Mouse (Mus musculus): ENCODE results near the gene Cdc42ep3. TPM values are rescaled to one million over a fixed set of nuclear protein-coding genes. Genes with fewer than 3 reads are reported as not detected.
A peak's percentile ranks its signal among the peaks of the same experiment; 100 is the strongest.

The Cdc42ep3 gene
- total RNA-seq (2021), result 10 to 100 TPM; 14.7 to 15.4 TPM
- long read RNA-seq, experiment 1, transcript Cdc42ep3-201 (2 exons, 2,265 nt), result major isoform, 26 of 29 reads
- long read RNA-seq, experiment 1, partial matches to known transcripts, result 0 of 29 reads
- long read RNA-seq, experiment 1, other reads (novel, unspliced or antisense), result 3 of 29 reads
- long read RNA-seq, experiment 2, transcript Cdc42ep3-201 (2 exons, 2,265 nt), result major isoform, 10 of 10 reads
- long read RNA-seq, experiment 2, partial matches to known transcripts, result 0 of 10 reads
- long read RNA-seq, experiment 2, other reads (novel, unspliced or antisense), result 0 of 10 reads

GRCm38 (mm10) chr17:79354444-79355270 lies at the start of gene Cdc42ep3:
Gene Cdc42ep3 (minus strand): TSS chr17:79355091.
- H3K27ac ChIP-seq, result peak within 1 kb of the TSS; percentile 94
- no peak; the same call in 1 of the 2 replicates for TF ChIP-seq CTCF (IDR thresholded peaks at IDR 0.05)
- intact Hi-C loops (cut with DNase I), result loop anchor here (2.0 to 10.0 kb wide), 5 partner anchors 67 to 850 kb away; partner anchors contain the start of genes Srsf7 and Ttc39d
- DNase-seq (ENCODE audit: extremely low spot score in 1 of 2, low spot score in 2 of 2), result peak; percentile 75 to 77
- peak within 1 kb of the TSS; percentile 83 for H3K4me3 ChIP-seq

- no peak overlapping the region for H3K27ac ChIP-seq
- no peak overlapping the region for H3K4me3 ChIP-seq
- intact Hi-C loops (cut with DNase I), result no loop called here
- no peak for DNase-seq (ENCODE audit: extremely low spot score in 1 of 2, low spot score in 2 of 2)
- TF ChIP-seq CTCF (IDR thresholded peaks at IDR 0.05), result no peak
These were observed 45.5 kb upstream of the Cdc42ep3 start for GRCm38 (mm10) chr17:79400356-79400755.

GRCm38 (mm10) chr17:79398416-79398815 lies 43.5 kb upstream of the Cdc42ep3 start:
- no peak for DNase-seq (ENCODE audit: extremely low spot score in 1 of 2, low spot score in 2 of 2)
- Histone ChIP-seq H3K27ac (no peak overlapping the region), H3K4me3 (no peak overlapping the region)
- TF ChIP-seq CTCF (IDR thresholded peaks at IDR 0.05), result no peak
- intact Hi-C loops (cut with DNase I), result no loop called here

- DNase-seq (ENCODE audit: extremely low spot score in 1 of 2, low spot score in 2 of 2), result no peak
- intact Hi-C loops (cut with DNase I), result no loop called here
- TF ChIP-seq CTCF (IDR thresholded peaks at IDR 0.05), result no peak
- H3K4me3 ChIP-seq, result no peak overlapping the region
- no peak overlapping the region for H3K27ac ChIP-seq
These were observed 39.9 kb upstream of the Cdc42ep3 start for GRCm38 (mm10) chr17:79394799-79395198.

- Histone ChIP-seq H3K27ac (no peak overlapping the region), H3K4me3 (no peak overlapping the region)
- intact Hi-C loops (cut with DNase I), result no loop called here
- TF ChIP-seq CTCF (IDR thresholded peaks at IDR 0.05), result no peak
- DNase-seq (ENCODE audit: extremely low spot score in 1 of 2, low spot score in 2 of 2), result no peak
These were observed 39.0 kb upstream of the Cdc42ep3 start for GRCm38 (mm10) chr17:79393886-79394285.

GRCm38 (mm10) chr17:79387465-79388066 lies 32.7 kb upstream of the Cdc42ep3 start:
- DNase-seq (ENCODE audit: extremely low spot score in 1 of 2, low spot score in 2 of 2), result no peak
- TF ChIP-seq CTCF (IDR thresholded peaks at IDR 0.05), result no peak
- intact Hi-C loops (cut with DNase I), result no loop called here
- no peak overlapping the region for H3K27ac ChIP-seq
- H3K4me3 ChIP-seq, result no peak overlapping the region

- H3K4me3 ChIP-seq, result no peak overlapping the region
- H3K27ac ChIP-seq, result no peak overlapping the region
- no peak for DNase-seq (ENCODE audit: extremely low spot score in 1 of 2, low spot score in 2 of 2)
- no peak for TF ChIP-seq CTCF (IDR thresholded peaks at IDR 0.05)
- intact Hi-C loops (cut with DNase I), result no loop called here
These were observed 26.6 kb upstream of the Cdc42ep3 start for GRCm38 (mm10) chr17:79381485-79381884.

- intact Hi-C loops (cut with DNase I), result no loop called here
- DNase-seq (ENCODE audit: extremely low spot score in 1 of 2, low spot score in 2 of 2), result no peak
- Histone ChIP-seq H3K27ac (no peak overlapping the region), H3K4me3 (no peak overlapping the region)
- no peak for TF ChIP-seq CTCF (IDR thresholded peaks at IDR 0.05)
These were observed 24.3 kb upstream of the Cdc42ep3 start for GRCm38 (mm10) chr17:79379191-79379590.

- Histone ChIP-seq H3K27ac (no peak overlapping the region), H3K4me3 (no peak overlapping the region)
- no peak for DNase-seq (ENCODE audit: extremely low spot score in 1 of 2, low spot score in 2 of 2)
- TF ChIP-seq CTCF (IDR thresholded peaks at IDR 0.05), result no peak
- intact Hi-C loops (cut with DNase I), result no loop called here
These were observed 21.7 kb upstream of the Cdc42ep3 start for GRCm38 (mm10) chr17:79376434-79377210.

GRCm38 (mm10) chr17:79372973-79373372 lies 18.1 kb upstream of the Cdc42ep3 start:
- intact Hi-C loops (cut with DNase I), result no loop called here
- Histone ChIP-seq H3K27ac (no peak overlapping the region), H3K4me3 (no peak overlapping the region)
- DNase-seq (ENCODE audit: extremely low spot score in 1 of 2, low spot score in 2 of 2), result no peak
- TF ChIP-seq CTCF (IDR thresholded peaks at IDR 0.05), result no peak

GRCm38 (mm10) chr17:79364749-79365450 lies 10.0 kb upstream of the Cdc42ep3 start:
- TF ChIP-seq CTCF (IDR thresholded peaks at IDR 0.05), result no peak
- H3K27ac ChIP-seq, result no peak overlapping the region
- intact Hi-C loops (cut with DNase I), result no loop called here
- no peak for DNase-seq (ENCODE audit: extremely low spot score in 1 of 2, low spot score in 2 of 2)
- no peak overlapping the region for H3K4me3 ChIP-seq

Measured in left cerebral cortex, adult 2 months (tissue).